Mouse (Mus musculus) telencephalon, adult 2 months (tissue): ENCODE results near the gene Dap.

Experiments used
- DNase-seq: peaks from one replicate; pipeline ENCODE4 v3.0.0-alpha.2; 2011; ENCODE audit warnings: low read depth, low spot score

Dap gene

GRCm38 (mm10) chr15:31302293-31302990 lies 78.3 kb downstream of the Dap start:
- DNase-seq: no peak

DNA sequence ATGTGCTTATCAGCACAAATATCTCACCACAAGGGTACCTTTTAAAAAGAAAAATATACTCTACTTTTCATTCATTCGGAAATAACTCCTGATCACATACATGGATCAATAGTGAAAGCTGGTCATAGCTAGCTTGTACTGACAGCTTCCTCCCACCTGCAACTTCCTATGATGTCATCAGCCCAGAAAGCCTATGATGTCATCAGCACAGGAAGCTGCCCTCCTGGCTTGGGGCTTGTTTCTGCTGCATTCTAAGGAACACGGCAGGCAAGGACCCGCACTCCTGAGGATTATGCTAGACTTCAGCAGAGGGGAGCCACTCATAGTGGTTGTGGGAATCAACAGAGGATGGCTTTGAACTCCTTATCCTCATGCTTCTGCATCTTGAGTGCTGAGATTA lies 80.2 kb downstream of the Dap start:
- DNase-seq: no peak

DNA sequence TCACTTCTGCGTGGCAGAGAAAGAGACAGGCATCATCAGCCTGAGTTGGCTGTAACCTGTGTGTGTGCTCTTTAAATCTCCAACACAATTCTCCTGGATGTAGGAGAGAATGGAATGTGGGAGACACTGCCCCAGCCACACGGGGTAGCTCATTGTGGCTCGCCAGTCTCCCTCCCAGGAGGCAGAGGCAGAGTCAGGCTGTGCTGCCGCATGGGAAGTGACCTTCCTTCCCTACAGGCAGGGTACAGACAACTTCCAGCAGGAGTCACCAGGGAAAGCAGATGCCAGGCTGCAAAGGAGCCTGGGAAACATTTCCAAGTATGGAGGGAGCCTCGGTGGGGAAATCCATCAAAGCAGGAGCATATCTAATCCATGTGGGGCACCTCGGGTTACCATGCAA lies 81.1 kb downstream of the Dap start:
- DNase-seq: no peak

GRCm38 (mm10) chr15:31306726-31307125 lies 82.6 kb downstream of the Dap start:
- DNase-seq: no peak

DNA sequence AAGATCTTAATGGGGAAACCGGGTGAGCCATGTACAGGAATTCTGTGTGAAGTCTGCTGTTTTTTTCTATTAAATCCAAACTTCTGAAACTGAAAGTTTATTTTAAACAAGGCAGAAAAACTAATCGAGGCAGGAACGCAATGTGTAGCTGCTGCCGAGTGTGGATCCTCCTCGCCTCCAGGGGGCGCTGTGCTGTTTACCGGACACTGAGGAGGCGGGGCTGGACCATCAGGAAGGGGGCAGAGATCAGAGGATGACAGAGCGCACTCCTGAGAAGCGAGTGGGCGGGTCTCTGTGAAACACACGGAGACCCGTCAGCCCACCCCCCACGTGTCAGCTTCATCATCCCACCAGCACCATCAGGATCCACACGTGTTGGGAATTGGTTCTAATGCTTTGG lies 85.4 kb downstream of the Dap start:
- no peak for DNase-seq

GRCm38 (mm10) chr15:31312001-31312400 lies 87.9 kb downstream of the Dap start:
- DNase-seq: no peak

- DNase-seq: peak; percentile 66
Measured at GRCm38 (mm10) chr15:31315630-31316231, 91.6 kb downstream of the Dap start.

GRCm38 (mm10) chr15:31317056-31317805 lies 93.1 kb downstream of the Dap start:
- DNase-seq: no peak

DNA sequence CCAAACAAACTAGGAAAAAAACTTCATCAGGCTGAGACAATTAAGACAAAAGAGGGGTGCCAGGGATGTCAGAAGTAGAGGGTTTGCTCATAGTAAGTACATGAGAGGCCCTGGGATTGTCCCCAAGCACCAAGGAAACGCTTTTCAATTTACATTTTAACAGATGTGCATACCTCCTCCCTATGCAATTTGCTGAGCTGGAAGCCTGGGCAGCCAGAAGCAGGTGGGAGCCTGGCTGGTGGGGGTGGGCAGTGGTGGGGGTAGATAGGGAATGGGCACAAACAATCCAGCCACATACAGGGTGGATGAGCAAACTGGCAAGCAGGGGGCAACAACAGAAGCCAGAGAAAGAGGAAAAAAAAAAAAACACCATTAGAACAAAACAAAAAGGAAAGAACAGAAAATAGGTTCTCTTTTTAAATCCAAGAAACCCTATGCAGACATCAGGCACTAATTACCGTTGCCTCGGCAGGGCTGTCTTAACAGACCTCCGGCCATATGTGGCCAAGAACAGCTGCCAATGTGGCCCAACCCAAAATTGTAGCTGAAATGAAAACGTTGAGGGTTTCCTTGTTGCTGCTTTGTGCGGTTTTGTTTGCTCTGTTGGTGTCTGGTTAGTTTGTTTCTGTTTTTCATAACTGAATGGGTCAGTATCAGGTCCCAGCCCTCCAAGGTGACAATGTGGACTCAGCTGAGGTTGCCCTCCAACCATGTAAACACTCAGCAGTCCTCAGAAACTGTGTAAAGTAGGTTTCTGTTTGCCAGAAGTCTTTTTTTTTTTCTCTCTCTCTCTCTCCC lies 94.2 kb downstream of the Dap start:
- no peak for DNase-seq

GRCm38 (mm10) chr15:31319046-31319445 lies 94.9 kb downstream of the Dap start:
- no peak for DNase-seq

DNA sequence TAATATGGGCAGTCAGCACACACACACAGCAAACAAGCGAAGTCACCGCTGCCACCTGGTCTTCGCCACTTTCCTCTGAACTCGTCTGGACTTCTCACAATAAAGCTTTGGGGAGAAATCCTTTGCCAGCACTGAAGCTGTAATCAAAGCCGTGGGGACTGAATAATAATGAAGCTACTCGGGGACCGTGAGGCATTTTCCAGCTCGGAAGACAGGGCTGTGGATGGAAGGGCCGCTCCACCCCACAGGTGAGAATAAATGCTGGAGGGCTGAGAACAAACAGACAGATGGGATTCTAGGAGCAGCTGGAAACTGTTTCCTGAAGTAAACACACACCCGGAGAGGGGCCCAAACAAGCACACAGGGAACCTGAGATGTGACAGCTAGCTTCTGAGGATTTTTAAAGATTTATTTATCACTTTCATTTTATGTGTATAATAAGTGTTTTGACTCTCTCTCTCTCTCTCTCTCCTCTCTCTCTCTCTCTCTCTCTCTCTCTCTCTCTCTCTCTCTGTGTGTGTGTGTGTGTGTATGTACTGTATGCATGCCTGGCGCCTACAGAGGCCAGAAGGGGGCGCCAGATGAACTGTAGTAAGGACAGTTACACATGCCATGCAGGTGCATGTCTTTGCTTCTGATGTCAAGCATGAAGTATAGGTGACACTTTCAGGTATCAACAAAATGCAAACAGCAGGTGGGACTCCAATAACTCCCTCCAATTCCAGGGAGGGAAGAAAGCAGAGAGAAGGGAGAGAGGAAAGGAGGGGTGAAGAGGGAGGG lies 96.7 kb downstream of the Dap start:
- no peak for DNase-seq

- DNase-seq: no peak
Measured at GRCm38 (mm10) chr15:31323684-31324083, 99.6 kb downstream of the Dap start.
